Mouse (Mus musculus) spleen, embryonic (tissue): Measurements from ENCODE around the gene Fntb.

Source experiments
- CTCF ChIA-PET: fragments of 350-600 bp; sonication (Branson Sonifier 250); formaldehyde crosslinking; loops from one replicate; lab custom pipeline; 2022; lab: Charles Lee

Fntb gene

DNA sequence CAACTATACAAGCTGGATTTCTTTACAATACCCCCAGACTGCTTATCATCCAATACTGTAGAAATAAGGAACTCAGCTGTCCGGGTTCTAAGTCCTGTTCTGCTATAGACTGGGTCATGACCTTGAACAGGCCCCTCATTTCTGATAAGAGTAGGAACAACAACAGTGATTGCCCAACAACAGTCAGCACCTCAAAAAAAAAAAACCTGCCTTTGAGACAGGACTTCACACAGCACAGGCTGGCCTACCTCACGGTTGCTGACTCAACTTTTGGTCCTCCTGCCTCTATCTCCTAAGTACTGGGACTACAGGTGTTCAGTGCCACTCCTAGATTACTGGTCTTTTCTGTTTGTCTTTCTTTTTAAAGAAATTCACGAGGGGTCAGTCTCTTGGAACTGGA is 183.4 kb downstream of the Fntb start:
- CTCF ChIA-PET, result no interaction called here

DNA sequence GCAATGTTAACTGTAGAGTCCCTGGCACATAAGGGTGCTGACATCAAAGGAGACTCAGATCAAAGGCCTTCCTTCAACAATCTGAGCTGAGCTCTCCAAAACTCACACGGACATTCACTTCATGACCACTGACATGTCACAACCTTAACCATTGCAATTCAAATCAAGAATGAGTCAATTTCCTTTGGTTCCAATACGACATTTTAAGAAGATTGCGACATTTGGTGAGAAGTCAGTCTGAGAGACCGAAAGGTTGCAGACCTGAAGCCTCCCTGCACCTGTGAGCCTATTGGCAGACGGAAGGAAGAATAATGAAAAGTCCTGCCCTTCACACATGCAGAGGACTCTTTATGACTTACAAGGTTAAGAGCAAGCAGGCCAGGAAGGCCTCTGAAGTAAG is 184.9 kb downstream of the Fntb start:
- CTCF ChIA-PET, result interaction anchor here (0.7 kb wide), 1 partner anchor 284 kb away, joined by 3 read pairs; no protein-coding TSS in a partner anchor

DNA sequence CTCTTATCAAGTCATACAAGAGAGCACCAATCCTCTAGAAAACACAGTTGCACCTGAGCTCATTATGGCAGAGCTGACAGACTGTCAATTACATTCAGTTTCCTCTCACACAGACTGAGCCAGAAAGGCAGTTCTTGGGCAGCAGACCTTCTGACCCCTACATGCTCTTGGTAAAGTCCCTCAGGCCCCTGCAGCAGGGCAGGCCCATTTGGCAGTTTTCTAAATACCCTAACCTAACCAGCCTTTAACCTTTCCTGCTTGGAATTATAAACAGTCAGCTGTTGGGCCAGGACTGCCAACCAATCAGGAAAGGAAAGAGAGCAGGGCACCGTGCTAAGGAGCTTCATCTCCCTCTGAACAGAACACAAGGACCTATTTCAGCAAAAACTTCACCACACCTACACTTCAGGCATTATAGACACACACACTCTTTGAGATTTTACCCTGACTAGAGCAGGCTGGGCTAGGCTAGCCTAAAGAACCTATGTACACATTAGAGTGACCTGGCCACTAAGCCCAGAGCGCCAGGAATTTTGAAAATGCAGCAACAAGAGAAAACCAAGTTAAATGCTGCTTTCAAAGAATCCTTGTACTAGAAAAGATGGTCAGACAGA is 188.5 kb downstream of the Fntb start:
- CTCF ChIA-PET, result no interaction called here

DNA sequence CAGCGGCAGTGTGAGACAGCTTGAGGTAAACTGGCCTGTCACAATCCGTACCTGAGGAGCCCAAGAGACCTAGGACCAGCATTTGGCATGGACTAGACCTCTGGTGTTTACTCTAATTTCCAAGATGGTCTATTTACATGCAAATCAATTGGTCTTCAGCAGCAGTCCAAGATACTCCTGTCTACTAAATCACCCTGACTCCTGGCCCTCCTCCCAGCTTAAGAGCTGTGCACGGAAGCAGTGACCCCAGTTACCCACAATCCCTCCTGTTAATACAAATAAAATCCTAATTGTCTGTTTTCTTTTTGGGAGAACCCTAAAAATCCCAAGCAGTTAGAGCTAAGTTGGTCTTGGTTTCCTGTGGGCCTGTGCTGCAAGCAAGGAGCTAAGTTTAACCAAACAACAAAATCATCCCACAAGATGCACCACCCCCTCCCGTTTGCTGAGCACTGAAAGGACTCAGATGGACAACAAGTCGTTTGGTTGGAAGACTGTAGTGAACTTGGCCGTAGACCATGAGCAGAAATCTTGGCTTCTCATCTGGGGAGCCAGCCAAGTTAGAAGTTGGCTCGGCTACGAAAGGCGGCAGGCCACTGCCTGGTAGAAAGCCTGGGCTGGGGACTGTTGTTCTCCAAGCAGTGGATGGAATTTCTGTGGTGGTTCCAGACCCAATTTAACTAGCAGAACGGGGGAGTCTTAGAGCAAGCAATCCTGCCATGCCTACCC is 189.5 kb downstream of the Fntb start:
- CTCF ChIA-PET, result no interaction called here

GRCm38 (mm10) chr12:76957688-76958087 is 192.3 kb downstream of the Fntb start:
- CTCF ChIA-PET, result no interaction called here

- CTCF ChIA-PET, result no interaction called here
Measured at GRCm38 (mm10) chr12:76961052-76961931, 195.9 kb downstream of the Fntb start.

GRCm38 (mm10) chr12:76961932-76962891 is 196.8 kb downstream of the Fntb start, which contains the start of gene Max:
Gene Max, minus strand, starts transcription at chr12:76962201.
- CTCF ChIA-PET, result interaction anchor here (1.0 kb wide), 1 partner anchor 10 kb away, joined by 3 read pairs; no protein-coding TSS in a partner anchor

DNA sequence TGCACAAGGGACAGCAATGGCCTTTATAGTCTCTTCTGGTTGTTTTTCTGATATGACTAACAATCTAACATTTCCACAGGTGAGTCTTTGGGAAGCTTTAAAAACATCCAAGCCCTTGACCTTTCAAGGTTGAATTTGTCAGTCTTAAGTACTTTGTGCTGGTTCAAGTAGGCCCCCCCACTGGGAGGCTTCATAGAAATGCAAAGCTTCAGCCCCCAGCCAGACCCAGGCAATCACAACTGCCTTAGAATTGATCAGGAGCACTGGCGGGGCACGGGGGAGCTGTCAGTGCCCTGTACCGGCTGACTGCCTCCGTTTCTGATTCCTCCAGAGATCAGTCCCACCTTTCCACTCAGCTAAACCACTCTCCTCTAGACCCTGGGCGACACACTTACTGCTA is 199.7 kb downstream of the Fntb start:
- CTCF ChIA-PET, result no interaction called here

DNA sequence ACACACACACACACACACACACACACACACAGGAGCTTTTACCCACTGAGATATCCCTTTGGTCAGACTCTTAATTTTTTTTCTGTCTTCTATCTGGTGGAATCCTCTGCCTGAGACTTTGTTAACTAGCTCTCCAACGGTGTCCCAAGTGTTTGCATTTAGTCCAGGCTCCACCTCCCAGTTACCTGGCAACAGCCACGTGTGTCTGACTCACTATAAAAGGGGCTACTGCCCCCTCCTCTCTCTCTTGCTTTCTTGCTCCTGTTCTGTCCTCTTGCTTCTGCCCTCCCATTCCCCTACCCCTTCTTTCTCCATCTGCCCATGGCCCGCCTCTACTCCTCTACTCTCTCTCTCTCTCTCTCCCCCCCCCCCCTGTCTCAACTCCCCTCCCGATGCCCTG is 200.5 kb downstream of the Fntb start:
- CTCF ChIA-PET, result interaction anchor here (0.9 kb wide), 1 partner anchor 57 kb away, joined by 11 read pairs; no protein-coding TSS in a partner anchor
